Mouse (Mus musculus): ENCODE measurements at regions not wholly inside any gene's neighbourhood (a gene's known extent, or its start where the extent isn't known, plus 50 kb on each side); places are given as distances from the start of the nearest gene placed in this dataset.

GRCm38 (mm10) chr11:114500416-114500815, 167.9 kb upstream of the Rpl38 start:
- no peak for TF ChIP-seq POLR2A (IDR thresholded peaks at IDR 0.05; ENCODE audit: insufficient read depth, low read depth, low read length)
- no peak for TF ChIP-seq CTCF (IDR thresholded peaks at IDR 0.05)
- no peak for TF ChIP-seq EP300 (IDR thresholded peaks at IDR 0.05; ENCODE audit: insufficient read depth, low read depth, low read length)

Data from heart, adult 2 months (tissue).